Mouse (Mus musculus) embryo, embryonic 10 days (tissue): ENCODE data around the gene A2ml1.

Source experiments
- DNase-seq: peaks from one replicate; pipeline ENCODE4 v3.0.0-alpha.2; 2015; ENCODE audit warnings: low spot score

A2ml1 gene

DNA sequence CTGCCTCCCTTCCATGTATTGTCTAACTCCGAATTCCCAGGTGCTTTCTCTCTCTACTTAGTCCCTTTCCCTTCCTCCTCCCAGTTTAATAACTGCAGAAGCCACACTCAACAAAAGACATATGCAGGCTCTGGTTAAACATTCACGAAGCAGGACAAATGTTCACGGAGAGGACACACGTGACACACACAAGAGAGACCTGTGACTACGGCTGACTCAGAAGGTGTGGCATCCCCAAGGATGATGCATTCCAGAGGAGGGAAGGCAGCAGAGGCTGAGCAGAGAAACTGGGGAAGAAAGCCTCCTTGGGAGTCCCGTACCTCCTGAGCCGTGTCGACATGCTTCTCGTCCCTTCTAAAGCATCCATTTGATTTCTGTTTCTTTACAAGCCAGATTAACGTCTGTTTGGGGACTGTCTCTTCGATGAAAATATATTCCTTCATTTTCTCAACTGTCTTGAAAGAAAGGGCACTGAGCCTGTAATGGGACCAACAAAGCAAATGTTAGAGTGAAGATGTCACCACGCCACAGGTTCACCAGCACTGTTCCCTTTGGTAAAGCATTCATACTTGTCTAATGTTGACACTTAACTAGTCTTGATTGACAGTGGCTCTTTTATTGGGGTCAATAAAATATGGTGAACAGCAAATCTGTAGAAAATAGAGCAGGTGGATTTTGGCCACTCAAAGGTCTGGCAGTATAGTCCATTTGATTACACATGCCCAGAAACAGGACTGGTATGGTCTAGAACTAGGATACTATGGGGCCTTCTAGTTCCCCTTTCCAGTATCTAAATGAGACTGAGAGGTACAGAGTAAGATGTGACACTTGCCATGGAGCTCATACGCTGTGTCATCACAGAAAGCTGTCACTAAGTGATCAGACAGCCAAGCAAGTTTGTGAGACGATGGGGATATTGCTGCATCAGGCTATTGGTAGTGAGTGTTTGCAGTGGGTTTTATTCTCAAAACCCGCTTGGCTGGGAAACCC, 31.6 kb downstream of the A2ml1 start:
- no peak for DNase-seq

DNA sequence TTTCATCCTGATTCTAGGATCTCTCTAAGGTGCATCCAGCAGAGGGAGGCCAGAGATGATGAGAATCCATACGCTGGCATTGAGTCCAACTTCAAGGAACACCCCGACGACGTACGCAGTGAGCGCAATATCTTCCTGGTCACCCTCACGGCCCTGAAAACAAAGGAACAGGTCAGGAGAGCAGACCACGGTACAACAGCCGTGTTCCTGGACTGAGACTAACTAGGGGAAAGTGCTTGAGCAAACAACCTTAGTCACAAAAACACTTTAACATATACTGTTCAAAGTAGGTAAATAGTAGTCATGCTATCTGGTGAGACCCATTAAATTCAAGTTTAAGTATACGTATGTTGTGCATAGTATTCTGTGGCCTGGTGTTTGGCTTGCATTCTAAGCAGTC, 32.9 kb downstream of the A2ml1 start:
- no peak for DNase-seq

DNA sequence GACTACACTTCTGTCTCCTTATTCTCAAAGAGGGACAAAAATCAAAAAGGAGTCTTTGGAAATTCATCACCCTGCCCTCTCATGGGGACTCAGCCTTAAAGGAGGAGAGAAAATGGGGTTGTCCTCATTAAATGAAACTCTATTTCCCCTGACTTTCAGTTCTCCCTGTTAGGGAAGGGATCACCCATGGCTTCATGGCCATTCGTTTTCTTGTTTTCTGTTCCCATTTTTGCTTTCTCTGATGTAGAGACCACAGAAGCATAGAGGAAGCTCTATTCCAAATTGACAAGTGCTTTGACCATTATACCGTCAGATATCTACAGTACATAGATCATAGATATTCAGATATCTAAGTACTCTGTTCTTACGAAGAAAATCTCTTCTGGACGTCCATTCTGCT, 36.0 kb downstream of the A2ml1 start:
- no peak for DNase-seq

DNA sequence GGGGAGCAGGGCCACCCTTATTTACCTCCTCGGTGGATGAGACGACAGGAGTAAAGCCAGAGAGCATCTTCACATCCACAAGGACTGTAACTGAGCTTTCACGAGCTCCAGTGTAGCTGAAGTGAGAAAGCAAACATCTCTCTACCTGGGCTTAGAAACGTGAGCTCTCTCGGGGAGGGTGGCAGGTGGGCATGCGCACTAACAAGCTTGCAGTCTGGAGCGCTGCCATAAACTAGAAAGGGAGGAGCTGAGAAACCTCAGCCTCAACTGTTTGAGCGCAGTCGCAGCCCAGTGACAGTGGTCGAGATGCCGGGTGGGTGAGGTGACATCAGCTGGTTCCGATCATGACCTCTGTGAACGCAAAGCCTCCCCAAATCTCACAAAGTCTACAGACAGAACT, 38.2 kb downstream of the A2ml1 start:
- no peak for DNase-seq

DNA sequence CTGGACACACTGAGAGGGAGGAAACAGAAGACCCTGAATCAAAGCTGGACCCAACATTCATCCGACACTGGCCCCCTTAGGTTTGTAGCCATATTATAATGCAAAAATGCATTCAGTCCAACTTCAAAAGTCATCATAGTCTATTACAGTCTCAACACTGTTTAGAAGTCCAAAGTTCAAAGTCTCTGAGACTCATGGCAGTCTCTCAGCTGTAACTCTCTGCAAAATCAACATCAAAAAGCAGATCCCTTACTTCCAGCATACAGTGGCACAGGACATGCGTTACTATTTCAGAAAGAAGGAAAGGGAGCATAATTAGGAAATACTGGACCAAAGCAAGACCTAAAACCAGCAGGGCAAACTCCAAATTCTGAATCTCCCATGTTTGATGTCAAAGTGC, 46.2 kb downstream of the A2ml1 start:
- DNase-seq = no peak

DNA sequence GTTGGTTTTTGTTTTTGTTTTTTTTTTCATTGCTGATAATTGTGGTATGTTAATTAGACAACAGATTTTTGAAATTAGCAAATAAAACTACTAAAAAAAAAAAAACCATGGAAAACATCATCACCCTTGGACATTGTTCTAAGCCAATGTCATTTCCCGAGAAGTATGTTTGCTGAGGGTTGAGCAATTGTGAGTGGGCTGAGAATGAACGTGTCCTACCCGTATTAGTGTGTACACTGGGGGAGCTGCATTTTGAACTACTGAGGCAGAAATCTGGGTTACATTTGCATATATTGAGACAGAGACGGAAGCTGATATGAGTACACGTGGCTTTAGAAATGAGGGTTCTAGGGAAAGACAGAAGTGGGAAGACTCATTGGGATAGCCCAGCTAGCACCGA, 48.1 kb downstream of the A2ml1 start:
- DNase-seq = no peak

DNA sequence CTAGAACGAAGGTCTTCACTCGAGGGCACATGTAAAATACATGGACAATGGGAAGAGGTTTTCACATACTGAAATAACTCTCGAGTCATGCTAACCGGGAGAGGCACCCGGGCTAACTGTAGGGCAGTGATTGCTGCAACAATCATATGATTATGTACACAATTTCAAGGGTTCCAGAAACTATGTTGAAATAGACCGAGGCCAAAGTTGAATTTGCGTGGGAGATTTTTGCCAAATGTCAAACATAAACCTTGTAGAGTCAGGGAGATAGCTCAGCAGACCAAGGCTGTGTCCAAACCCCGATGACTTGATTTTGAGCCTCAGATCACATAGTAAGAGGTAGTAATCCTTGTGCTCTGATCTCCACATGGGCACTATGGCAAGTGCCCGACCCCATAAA, 48.7 kb downstream of the A2ml1 start:
- no peak for DNase-seq

DNA sequence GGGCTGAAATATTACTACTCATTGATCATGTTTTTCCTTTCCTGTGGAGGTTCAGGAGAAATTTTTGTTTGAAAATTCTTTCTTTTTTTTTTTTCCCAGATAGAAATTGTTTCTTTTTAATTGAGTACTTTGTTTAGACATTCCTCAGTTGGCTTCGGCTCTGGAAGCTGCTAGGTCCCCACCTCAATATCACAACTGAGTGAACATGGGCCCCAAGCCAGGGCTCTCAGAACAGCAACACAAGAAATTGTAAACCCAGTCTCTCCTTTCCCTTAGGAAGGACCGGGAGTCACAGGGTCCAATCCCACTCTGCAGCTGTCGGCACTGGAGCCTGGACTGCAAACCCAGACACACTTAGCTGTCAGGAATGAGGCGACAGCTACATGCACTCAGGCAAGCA, 52.9 kb downstream of the A2ml1 start:
- DNase-seq = no peak

DNA sequence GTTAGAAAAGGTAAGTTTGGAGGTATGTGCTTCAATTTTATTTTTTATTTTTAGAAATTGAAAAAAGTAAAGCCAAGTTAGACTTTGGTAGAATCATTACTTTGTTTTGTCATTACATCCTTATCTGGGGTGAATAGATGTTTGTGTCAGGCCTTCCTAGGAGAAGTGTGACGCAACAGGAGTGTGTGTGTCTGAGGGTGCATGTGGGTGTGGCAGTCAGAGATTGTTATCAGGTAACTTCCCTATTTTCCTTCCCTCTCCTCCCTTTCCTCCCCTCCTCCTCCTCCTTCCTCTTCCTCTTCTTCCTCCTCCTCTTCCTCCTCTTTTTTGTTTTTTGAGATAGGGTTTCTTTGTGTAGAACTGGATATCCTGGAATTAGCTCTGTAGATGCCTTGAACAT, 54.3 kb downstream of the A2ml1 start:
- no peak for DNase-seq

DNA sequence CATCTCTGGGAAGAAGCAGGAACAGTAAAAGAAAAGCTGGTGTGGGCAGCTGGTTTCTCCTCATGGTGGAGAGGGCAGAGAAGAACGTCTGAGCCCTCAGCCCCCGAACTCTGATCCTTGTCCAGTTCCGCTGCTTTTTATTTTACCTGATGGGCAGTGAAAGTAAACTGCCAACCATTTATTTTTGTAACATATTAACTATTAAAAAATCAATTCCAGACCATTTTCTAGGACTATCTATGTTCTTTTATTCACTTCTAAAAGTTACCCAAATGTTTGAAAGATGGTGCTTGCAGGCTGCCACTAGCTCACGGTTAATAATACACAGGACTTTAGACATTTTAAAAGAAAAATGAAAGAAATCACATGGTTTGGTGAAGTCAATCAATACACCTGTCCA, 54.8 kb downstream of the A2ml1 start, which contains the start of gene Pzp:
Gene Pzp, minus strand, starts transcription at position 120 of the 400 bp plus-strand sequence.
- DNase-seq = no peak

DNA sequence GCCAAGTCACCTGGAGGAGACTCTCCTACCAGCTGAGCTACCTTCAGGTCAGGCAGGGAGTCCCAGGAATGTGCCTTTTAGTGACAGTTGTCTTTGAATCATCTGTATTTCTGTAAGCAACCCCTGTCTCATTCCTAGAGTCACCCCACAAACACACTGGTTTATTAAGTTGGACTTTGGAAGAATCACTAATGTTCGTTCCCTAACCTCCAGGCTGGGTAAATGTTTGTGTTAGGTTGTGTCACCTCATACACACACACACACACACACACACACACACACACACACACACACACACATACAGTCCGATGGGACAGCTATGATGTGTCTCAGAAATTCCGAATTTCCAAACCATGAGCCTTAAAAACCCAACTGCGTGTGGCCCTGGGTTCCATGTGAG, 55.6 kb downstream of the A2ml1 start:
- DNase-seq = no peak

DNA sequence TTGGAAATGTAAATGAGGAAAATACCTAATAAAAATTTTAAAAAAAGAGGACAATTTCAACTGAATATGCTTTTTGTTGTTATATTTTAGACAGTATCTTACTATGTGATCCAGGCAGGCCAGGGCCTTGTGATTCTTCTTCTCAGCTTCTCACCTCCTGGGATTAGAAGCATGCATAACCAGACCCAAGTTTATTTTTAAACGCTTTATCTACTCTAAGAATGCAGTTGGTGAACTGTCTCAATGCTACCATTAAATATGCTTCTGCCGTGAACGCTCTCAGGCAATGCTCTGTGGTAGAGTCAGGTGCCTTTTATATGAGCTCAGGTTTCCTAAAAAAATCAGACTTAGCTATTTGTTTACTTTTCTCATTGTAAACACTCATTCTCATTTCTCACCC, 58.0 kb downstream of the A2ml1 start:
- DNase-seq = no peak

DNA sequence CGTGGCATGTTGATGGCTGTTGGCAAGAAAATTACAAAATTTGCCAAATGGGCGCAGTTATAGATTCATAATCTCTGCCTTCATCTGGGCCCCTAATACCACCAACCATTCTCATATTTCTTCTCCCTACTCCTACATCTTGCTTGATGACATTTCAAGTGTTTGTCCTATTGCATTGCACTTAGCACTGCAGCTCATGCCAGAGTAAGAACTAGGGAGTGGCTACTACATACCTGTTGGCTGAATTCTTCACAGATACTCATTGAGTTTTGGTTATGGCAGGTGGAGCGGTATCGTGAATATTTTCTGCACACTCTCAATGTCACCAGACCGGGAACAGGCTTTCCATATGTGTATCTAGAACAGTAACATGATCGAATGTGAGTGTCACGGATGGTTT, 62.2 kb downstream of the A2ml1 start:
- DNase-seq = no peak

DNA sequence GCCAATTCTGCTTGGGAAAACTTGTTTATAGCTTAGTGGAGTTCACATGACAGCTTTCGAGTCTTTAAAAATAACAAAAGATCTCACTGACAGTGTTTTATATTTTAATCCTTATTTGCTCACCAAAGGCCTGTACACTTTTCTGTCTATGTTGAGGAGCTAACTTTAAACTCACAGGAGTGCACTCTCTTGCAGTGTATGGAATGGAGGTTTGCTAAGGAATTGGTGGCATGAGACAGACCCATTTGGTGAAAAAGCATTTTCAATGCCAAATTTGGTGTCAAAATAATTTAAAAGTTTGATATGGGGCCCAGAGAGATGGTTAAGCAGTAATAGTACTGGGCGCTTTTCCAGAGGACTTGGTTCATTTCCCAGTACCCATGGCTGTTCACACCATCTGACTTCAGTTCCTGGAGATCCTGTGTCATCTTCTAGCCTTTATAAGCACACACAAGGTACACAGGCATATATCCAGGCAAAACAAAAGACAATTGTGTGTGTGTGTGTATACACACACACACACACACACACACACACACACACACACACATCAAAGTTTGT, 75.7 kb downstream of the A2ml1 start:
- DNase-seq = no peak

DNA sequence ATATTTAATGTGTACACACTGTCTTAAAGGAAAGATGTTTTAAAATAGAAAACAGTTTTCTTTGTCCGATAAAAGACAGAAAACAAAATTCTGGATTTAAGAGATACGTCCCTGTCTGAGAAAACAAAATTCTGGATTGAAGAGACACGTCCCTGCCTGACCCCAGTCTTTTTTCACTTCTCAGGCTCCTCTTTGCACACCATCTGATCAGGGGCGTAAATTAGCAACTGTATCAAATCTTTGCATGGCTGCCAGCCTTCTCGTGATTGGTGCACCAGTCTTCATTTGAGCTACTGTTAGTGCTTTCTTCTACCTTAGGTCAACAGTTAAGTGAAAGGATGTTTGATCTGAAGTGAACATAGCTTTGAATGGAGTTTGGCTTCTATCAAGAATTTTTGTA, 76.7 kb downstream of the A2ml1 start:
- DNase-seq = no peak

DNA sequence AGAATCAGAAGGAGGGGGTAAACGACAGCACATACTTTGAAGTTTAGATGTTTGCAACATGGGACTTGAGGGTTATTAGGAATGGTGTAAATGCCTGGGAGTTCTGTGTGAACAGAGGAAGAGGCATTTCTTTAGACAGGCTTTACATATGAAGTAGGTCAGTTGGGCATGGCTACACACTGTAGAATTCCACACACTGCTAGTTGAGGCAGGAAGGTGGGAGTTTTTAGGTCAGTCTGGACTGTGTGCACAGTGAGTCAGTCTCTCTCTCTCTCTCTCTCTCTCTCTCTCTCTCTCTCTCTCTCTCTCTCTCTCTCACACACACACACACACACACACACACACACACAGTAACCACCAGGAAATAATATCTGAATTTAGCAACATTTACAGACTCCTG, 86.1 kb downstream of the A2ml1 start:
- DNase-seq = no peak

DNA sequence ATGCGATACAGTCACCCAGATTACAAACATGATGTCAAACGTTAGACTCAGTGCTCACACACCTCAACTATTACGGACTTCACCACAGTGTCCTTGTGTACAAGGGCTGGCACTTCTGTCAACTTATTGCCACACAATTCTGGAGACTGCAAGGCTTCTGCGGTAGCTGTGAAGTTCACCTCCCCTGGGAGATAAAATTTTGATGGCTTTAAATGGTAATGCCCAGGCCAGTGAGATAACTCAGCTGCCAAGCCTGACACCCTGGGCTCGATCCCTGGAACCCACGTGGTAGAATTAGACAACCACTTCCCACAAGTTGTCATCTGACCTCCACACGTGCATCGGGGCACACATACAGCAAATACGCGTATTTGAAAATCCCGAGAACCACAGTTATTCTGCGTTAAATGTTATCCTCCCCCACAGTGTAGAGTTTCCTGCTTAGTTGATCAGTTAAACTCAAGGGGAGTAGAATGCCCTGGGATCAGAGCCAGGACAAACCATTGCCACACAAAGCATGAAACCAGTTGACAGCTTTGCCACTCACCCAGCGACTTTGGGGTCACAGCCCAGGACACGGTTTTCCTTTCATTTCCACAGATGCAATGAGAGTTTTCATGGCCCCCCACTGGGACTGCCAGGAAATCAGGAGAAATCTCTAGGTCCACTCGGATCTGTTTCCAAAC, 86.6 kb downstream of the A2ml1 start:
- DNase-seq = no peak

DNA sequence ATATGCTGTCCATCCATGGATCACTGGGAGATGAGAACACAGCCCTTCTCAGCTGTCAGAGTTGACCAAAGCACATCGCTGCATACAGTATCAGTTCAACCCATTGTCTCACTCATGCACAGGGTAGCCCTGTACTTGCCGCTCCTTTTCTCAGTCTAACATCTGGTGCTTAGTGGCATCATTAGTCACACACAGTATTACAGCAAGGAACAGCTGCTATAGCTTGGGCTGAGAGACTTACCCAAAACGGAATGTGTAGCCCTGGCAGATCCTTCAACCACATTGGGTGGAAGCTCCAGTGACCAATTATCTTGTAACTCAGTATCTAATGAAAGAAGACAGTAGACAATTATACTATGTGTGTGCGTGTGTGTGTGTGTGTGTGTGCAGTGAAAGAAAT, 89.5 kb downstream of the A2ml1 start:
- DNase-seq = no peak

DNA sequence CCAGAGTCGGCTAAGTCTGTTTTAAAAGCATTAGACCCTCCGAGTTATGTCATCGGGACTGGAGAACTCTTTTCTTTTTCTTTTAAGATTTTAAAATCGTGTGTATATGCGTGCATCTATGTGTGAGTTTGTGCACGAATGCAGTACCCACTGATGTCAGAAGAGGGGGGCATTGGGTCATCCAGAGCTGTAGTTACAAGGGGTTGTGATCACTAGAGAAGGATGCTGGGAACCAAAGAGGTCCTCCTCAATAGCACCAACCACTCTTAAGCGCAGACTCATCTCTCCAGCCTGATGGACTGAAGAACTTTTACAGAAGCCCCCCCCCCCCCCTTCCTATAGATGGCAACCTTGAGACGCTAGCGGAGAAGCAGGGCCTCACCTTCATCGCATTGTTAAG, 91.3 kb downstream of the A2ml1 start:
- DNase-seq = no peak
